Mouse (Mus musculus) liver, embryonic 14.5 days (tissue): ENCODE results near the gene Slc44a1.

Experiments used
- CTCF ChIP-seq: IDR thresholded peaks from 2 replicates; pipeline ENCODE4 v1.5.1; 2016; ENCODE audit warnings: antibody characterized with exemption, low read depth, control low read depth
- EP300 ChIP-seq: IDR thresholded peaks from 2 replicates; pipeline ENCODE4 v1.6.1; 2016; ENCODE audit warnings: antibody characterized with exemption, low read depth

GRCm38 (mm10) chr4:53539929-53540328, 99.7 kb downstream of the Slc44a1 start:
- TF ChIP-seq EP300 (no peak), CTCF (no peak)
